ENCODE assay signal across 21 mouse cellular contexts in genomic region chr5:67655696-67656519, GRCm38 (mm10). TPM values are rescaled to one million over a fixed set of nuclear protein-coding genes. Genes with fewer than 3 reads are reported as not detected.
DNase-seq lines count a peak whose midpoint lies in the region; ATAC-seq and TF ChIP-seq lines count a peak whose summit lies in the region.
"Had no signal": no experiment of that assay in that cellular context is flagged by ENCODE, and none has a peak within 500 bp of the region (broad histone marks: within the 10 kb centered on the region; RNA-seq: fewer than 3 reads in every experiment).

No protein-coding gene starts in this region.

- no peak overlapping the region for H3K9ac ChIP-seq in hindbrain, embryonic 13.5 days
- H3K9ac ChIP-seq in lung, embryonic 14.5 days, result no peak overlapping the region
- no peak overlapping the region for H3K9ac ChIP-seq in neural tube, embryonic 11.5 days (ENCODE audit: low read length)
- H3K9ac ChIP-seq in forebrain, embryonic 11.5 days (ENCODE audit: low read length), result no peak overlapping the region
- H3K9ac ChIP-seq: embryonic facial prominence, embryonic 15.5 days; forebrain, embryonic 12.5 days; intestine, embryonic 15.5 days had no signal

- H3K4me2 ChIP-seq in hindbrain, embryonic 13.5 days, result no peak overlapping the region
- no peak overlapping the region for H3K4me2 ChIP-seq in lung, embryonic 14.5 days
- H3K4me2 ChIP-seq in neural tube, embryonic 11.5 days (ENCODE audit: low read depth), result no peak overlapping the region
- no peak overlapping the region for H3K4me2 ChIP-seq in forebrain, embryonic 11.5 days (ENCODE audit: low read depth, low read length, severe bottlenecking)
- H3K4me2 ChIP-seq: embryonic facial prominence, embryonic 15.5 days; forebrain, embryonic 12.5 days; intestine, embryonic 15.5 days; liver, embryonic 11.5 days had no signal

- H3K9me3 ChIP-seq in hindbrain, embryonic 10.5 days, result no peaks in the 10 kb centered on the region
- no peaks in the 10 kb centered on the region for H3K9me3 ChIP-seq in hindbrain, embryonic 13.5 days
- no peaks in the 10 kb centered on the region for H3K9me3 ChIP-seq in lung, embryonic 14.5 days (ENCODE audit: low read depth, low read length)
- H3K9me3 ChIP-seq in neural tube, embryonic 11.5 days (ENCODE audit: control insufficient read depth, low read length), result no peaks in the 10 kb centered on the region
- H3K9me3 ChIP-seq in forebrain, embryonic 11.5 days (ENCODE audit: control insufficient read depth, low read length), result no peaks in the 10 kb centered on the region
- H3K9me3 ChIP-seq: embryonic facial prominence, embryonic 15.5 days; forebrain, embryonic 12.5 days; intestine, embryonic 15.5 days had no signal

- H3K36me3 ChIP-seq in hindbrain, embryonic 10.5 days, result no peaks in the 10 kb centered on the region
- H3K36me3 ChIP-seq in hindbrain, embryonic 13.5 days, result peaks cover 33% of the 10 kb centered on the region
- H3K36me3 ChIP-seq in lung, embryonic 14.5 days (ENCODE audit: insufficient read depth), result peaks cover 10% of the 10 kb centered on the region; the same call in 1 of the 2 replicates
- H3K36me3 ChIP-seq in neural tube, embryonic 11.5 days (ENCODE audit: control insufficient read depth, insufficient read depth, low read length), result no peaks in the 10 kb centered on the region
- H3K36me3 ChIP-seq in forebrain, embryonic 11.5 days (ENCODE audit: control insufficient read depth, insufficient read depth, low read length), result 0 out of 2 replicates have a peak, but pooled peaks cover 2% of the 10 kb centered on the region
- H3K36me3 ChIP-seq: embryonic facial prominence, embryonic 15.5 days; forebrain, embryonic 12.5 days; intestine, embryonic 15.5 days had no signal

- peaks cover 34% of the 10 kb centered on the region for H3K4me1 ChIP-seq in hindbrain, embryonic 10.5 days (replicated peaks)
- peaks cover 6% of the 10 kb centered on the region; the same call in 1 of the 2 replicates for H3K4me1 ChIP-seq in hindbrain, embryonic 13.5 days (replicated peaks)
- H3K4me1 ChIP-seq in lung, embryonic 14.5 days (ENCODE audit: insufficient read depth), result no peaks in the 10 kb centered on the region
- H3K4me1 ChIP-seq in neural tube, embryonic 11.5 days (ENCODE audit: control insufficient read depth, insufficient read depth, low read length), result peaks cover 10% of the 10 kb centered on the region; the same call in 1 of the 2 replicates
- peaks cover 3% of the 10 kb centered on the region; the same call in 1 of the 2 replicates for H3K4me1 ChIP-seq in forebrain, embryonic 11.5 days (replicated peaks; ENCODE audit: control insufficient read depth, insufficient read depth, low read length)
- H3K4me1 ChIP-seq: embryonic facial prominence, embryonic 15.5 days; intestine, embryonic 15.5 days had no signal

- TF ChIP-seq CTCF in lung, embryonic 14.5 days (IDR thresholded peaks at IDR 0.05; ENCODE audit: low read depth), result no peak

- H3K27ac ChIP-seq in hindbrain, embryonic 10.5 days, result peak overlapping the region; percentile 80
- H3K27ac ChIP-seq in hindbrain, embryonic 13.5 days, result no peak overlapping the region
- H3K27ac ChIP-seq in lung, embryonic 14.5 days (ENCODE audit: low read depth), result no peak overlapping the region
- H3K27ac ChIP-seq in neural tube, embryonic 11.5 days (ENCODE audit: low read depth, low read length), result 0 out of 2 replicates have a peak overlapping the region, but pooled peaks have one; percentile 35
- no peak overlapping the region for H3K27ac ChIP-seq in forebrain, embryonic 11.5 days (ENCODE audit: low read depth, low read length)
- H3K27ac ChIP-seq: embryonic facial prominence, embryonic 15.5 days; forebrain, embryonic 12.5 days; intestine, embryonic 15.5 days; layer of hippocampus, adult 2 months; macrophage had no signal

- peak; percentile 42 for DNase-seq in hindbrain, embryonic 10.5 days (ENCODE audit: low spot score)
- DNase-seq in lung, embryonic 14.5 days, result peak; percentile 41
- no peak for DNase-seq in lung, postnatal 25 days (ENCODE audit: low spot score)
- peak; percentile 77 for DNase-seq in embryo, embryonic 10.5 days (ENCODE audit: low spot score)
- no peak for DNase-seq in neural tube, embryonic 11.5 days (ENCODE audit: low spot score)
- no peak for DNase-seq in forebrain, embryonic 11.5 days (ENCODE audit: low spot score)
- DNase-seq: adrenal gland, adult 8-10 months; B cell, adult 2 months; cerebellum, adult 11-12 months; gastrocnemius, postnatal 36 days; heart, postnatal 4 days; left cerebral cortex, postnatal 4 days; lung, adult 2 months; right cerebral cortex, adult 18-20 months had no signal

- 26% methylated on average over 14 of the region's 14 CpGs for WGBS in hindbrain, embryonic 10.5 days
- WGBS in hindbrain, embryonic 13.5 days, result 17% methylated on average over 14 of the region's 14 CpGs
- WGBS in lung, embryonic 14.5 days, result 54% methylated on average over 14 of the region's 14 CpGs
- WGBS in neural tube, embryonic 11.5 days, result 32% methylated on average over 14 of the region's 14 CpGs
- whole genome bisulfite sequencing in forebrain, embryonic 11.5 days, result 28% methylated on average over 14 of the region's 14 CpGs

- no peak for ATAC-seq in hindbrain, embryonic 13.5 days (ENCODE audit: low FRiP score)
- no peak for ATAC-seq in lung, embryonic 14.5 days (ENCODE audit: insufficient read depth)
- ATAC-seq in neural tube, embryonic 11.5 days (ENCODE audit: insufficient read depth, low FRiP score, low TSS enrichment), result no peak
- no peak for ATAC-seq in forebrain, embryonic 11.5 days (replicated peaks; ENCODE audit: low FRiP score)
- ATAC-seq: intestine, embryonic 15.5 days had no signal

- peaks cover 89% of the 10 kb centered on the region for H3K27me3 ChIP-seq in hindbrain, embryonic 10.5 days (ENCODE audit: insufficient read depth, poor library complexity, severe bottlenecking)
- peaks cover 36% of the 10 kb centered on the region for H3K27me3 ChIP-seq in hindbrain, embryonic 13.5 days
- H3K27me3 ChIP-seq in lung, embryonic 14.5 days (ENCODE audit: insufficient read depth, low read length), result no peaks in the 10 kb centered on the region
- 0 out of 2 replicates have a peak, but pooled peaks cover 3% of the 10 kb centered on the region for H3K27me3 ChIP-seq in neural tube, embryonic 11.5 days (ENCODE audit: control insufficient read depth, insufficient read depth, low read length)
- H3K27me3 ChIP-seq in forebrain, embryonic 11.5 days (ENCODE audit: control insufficient read depth, insufficient read depth, low read length), result peaks cover 5% of the 10 kb centered on the region; the same call in 1 of the 2 replicates
- H3K27me3 ChIP-seq: embryonic facial prominence, embryonic 15.5 days; intestine, embryonic 15.5 days had no signal

- no peak overlapping the region for H3K4me3 ChIP-seq in hindbrain, embryonic 10.5 days
- no peak overlapping the region for H3K4me3 ChIP-seq in hindbrain, embryonic 13.5 days
- no peak overlapping the region for H3K4me3 ChIP-seq in lung, embryonic 14.5 days (ENCODE audit: low read depth, low read length)
- no peak overlapping the region for H3K4me3 ChIP-seq in neural tube, embryonic 11.5 days (ENCODE audit: low read depth, low read length)
- H3K4me3 ChIP-seq in forebrain, embryonic 11.5 days (ENCODE audit: low read depth, low read length), result no peak overlapping the region
- H3K4me3 ChIP-seq: embryonic facial prominence, embryonic 15.5 days; forebrain, embryonic 12.5 days; intestine, embryonic 15.5 days; layer of hippocampus, adult 2 months had no signal

RNA-seq across cellular contexts. Expression of gene Shisa3, which starts 48.2 kb away (rescaled TPM):
- polyA plus RNA-seq in hindbrain, embryonic 10.5 days (2016; fragmentation: Nextera tagmentation; extraction: Ambion mirVana), result 6.7 and 7.3 TPM in 2 replicates
- polyA plus RNA-seq in hindbrain, embryonic 13.5 days (2015; fragmentation: Nextera tagmentation; extraction: Ambion mirVana), result 2.1 and 2.7 TPM in 2 replicates
- polyA plus RNA-seq in lung, embryonic 14.5 days (2014; fragmentation: Nextera tagmentation; extraction: Ambion mirVana), result 4.7 and 5.5 TPM in 2 replicates
- polyA plus RNA-seq in neural tube, embryonic 11.5 days (2014; fragmentation: Nextera tagmentation; extraction: Ambion mirVana), result 10.0 and 13.2 TPM in 2 replicates
- 0.76 and 0.95 TPM in 2 replicates for polyA plus RNA-seq in forebrain, embryonic 11.5 days (2014; fragmentation: Nextera tagmentation; extraction: Ambion mirVana)
- polyA plus RNA-seq: macrophage had no signal

Comparison
In these comparisons a context has a peak if more than half of its experiments do, and no peak if none do; other contexts are left out.
1. DNase-seq: peak in hindbrain, embryonic 10.5 days (single experiment), lung, embryonic 14.5 days (single experiment) and embryo, embryonic 10.5 days (single experiment); none in lung, postnatal 25 days (single experiment), neural tube, embryonic 11.5 days (single experiment) and forebrain, embryonic 11.5 days (single experiment).
2. H3K27ac ChIP-seq: peak in hindbrain, embryonic 10.5 days (single experiment) and neural tube, embryonic 11.5 days (single experiment); none in hindbrain, embryonic 13.5 days (single experiment), lung, embryonic 14.5 days (single experiment) and forebrain, embryonic 11.5 days (single experiment).